Mouse (Mus musculus) left cerebral cortex, postnatal 25 days (tissue): Measurements from ENCODE around the gene Cdkn1b. TPM values are rescaled to one million over a fixed set of nuclear protein-coding genes. Genes with fewer than 3 reads are reported as not detected.
A peak's percentile ranks its signal among the peaks of the same experiment; 100 is the strongest.

ENCODE experiments used
- DNase-seq, 2 experiments: peaks; one replicate each; pipeline ENCODE4 v3.0.0; 2022; ENCODE audit warnings: low spot score in 2 of 2, mixed read lengths in 1 of 2
- intact Hi-C: fragments of 180-260 bp; cut with DNase I; formaldehyde crosslinking; loops from one replicate; pipeline ENCODE4 v1.15.1; 2025
- total RNA-seq, 2 experiments: library from RNA; stranded (reverse); gene quantifications; 2 replicates each; pipeline ENCODE4 v1.2.3; 2021

Cdkn1b gene
- total RNA-seq, 2 experiments from 2014 or later, result 40.3 to 43.2 TPM

DNA sequence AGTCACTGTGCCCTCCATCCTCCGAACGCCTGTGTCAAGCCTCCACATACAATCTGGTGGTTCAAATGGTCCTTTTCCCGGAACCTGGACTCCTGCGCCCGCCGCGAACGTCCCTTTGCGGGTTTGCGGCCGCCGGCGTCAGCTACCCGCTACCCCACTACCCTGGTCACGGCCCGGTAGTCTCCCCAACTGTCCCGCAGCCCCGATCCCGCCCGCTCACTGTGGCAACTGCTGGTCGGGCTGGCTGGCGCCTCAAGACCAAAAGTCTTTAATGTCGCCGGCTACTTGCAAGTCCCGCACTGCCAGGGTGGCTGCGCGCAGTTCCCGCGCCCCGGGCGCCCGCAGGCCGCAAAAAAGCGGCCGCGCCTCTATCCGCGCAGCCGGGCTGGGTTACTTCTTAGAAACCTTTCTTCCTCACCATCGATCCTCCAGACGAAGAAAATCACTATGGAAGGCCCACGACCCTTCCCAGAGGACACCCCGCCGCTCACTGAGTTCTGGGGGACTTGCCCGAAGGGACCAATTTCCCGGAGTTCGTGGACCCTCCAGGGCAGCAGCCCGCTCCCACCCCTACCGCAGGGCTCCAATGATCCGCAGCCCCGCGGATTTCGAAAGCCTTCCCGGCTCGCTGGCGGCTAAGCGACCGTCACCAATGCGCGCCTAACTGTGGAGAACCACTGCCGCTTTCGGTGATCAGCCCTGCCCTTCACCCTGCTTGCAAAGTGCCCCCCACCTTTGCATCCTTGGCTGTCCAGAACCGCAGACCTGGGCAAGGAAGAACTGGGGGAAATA, 6.8 kb downstream of the Cdkn1b start:
- intact Hi-C loops, result no loop called here

DNA sequence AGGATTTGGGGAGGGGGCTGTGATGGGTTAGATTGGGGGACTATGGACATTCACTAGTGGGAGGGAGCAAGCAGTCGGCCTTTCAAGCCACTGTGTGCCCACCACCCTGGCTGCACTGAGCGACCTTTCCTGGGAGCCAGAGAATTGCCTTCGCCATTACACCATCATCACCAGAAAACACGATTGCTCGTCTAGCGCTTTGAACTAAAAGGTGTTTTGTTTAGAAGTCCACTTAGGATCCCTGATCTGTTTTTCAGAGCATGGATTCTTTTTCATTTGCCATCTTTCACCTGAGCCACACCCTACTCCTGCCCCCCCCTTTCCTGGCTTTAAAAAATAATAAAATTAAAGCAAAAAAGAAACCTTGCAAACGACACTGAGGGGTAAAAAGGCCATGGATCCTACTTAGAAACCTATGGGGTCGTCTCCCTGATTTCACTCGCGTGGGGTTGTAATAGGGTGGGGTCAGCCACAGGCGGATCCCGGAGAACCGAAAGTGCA, 7.4 kb downstream of the Cdkn1b start:
- intact Hi-C loops, result loop anchor here (1.0 kb wide), 1 partner anchor 7 kb away; the partner anchor contains the start of gene Cdkn1b

More for the DNA sequence above, 6.8 kb downstream of the Cdkn1b start:
- DNase-seq, result peak; percentile 36 to 40

DNA sequence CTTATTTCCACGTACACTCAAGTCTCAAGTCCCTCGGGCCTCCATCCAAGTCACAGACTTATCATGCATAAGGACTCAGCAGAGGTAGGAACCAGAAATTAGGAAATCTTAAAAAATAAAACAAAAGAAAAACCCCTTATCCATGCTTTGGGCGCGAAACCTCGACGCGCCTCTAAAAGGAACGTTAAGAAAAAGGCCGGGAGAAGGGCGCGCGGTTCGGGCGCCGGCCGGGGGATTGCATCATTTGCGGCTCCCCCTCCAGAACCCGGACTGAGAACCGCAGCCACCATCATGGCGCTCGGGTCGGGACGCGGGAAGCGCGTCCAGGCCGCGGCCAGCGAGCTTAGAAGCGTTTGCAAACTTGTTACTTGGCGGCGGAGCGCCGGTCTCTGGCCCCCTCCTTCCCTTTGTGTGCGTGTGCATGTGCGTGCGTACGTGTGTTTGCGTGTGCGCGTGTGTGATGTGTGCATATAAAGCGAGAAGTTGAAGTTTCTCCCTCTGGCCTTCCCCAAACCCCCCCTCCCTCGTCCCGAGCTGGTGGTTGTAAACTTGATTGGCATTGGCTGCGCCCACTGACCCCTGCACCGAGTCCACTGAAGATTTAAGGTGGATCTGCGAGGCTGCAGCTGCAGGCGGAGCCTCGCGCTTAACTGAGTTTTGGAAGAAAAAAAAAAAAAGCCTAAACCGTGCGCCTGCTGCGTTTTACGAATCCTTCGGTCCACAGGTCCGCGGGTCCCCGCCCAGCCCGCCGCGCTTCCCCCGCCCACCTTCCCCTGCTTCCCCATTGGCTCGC, 8.1 kb downstream of the Cdkn1b start:
- intact Hi-C loops, result loop anchor here (1.0 kb wide), 1 partner anchor 8 kb away; the partner anchor contains the start of gene Cdkn1b
- peak; percentile 54 to 65 for DNase-seq

More for the DNA sequence above, 7.4 kb downstream of the Cdkn1b start:
- DNase-seq, result no peak

GRCm38 (mm10) chr6:134928889-134929310, 8.7 kb downstream of the Cdkn1b start:
- intact Hi-C loops, result loop anchor here (1.0 kb wide), 1 partner anchor 9 kb away; the partner anchor contains the start of gene Cdkn1b

GRCm38 (mm10) chr6:134929926-134930325, 9.7 kb downstream of the Cdkn1b start:
- intact Hi-C loops, result no loop called here
- DNase-seq, result no peak

More at GRCm38 (mm10) chr6:134928889-134929310, 8.7 kb downstream of the Cdkn1b start:
- no peak for DNase-seq

DNA sequence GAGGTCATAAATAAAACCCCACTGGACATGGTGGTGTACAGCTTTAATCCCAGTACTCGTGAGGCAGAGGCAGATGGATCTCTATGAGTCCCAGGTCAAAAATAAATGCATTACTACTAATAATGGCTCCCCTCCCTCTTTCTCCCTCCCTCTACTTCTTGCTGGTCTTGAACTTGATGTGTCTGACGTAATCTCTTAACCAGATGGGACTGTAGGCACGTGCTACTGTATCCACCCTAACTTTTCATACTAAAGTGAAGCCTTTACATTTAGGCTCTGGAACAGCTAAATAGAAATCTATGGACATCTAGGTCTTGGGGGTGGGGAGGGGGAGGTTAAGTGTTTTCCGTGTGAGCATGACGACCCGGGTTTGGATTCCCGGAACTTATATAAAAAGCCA, 10.2 kb downstream of the Cdkn1b start:
- DNase-seq, result no peak
- intact Hi-C loops, result no loop called here

- no peak for DNase-seq
- intact Hi-C loops, result no loop called here
Measured at GRCm38 (mm10) chr6:134931146-134931545, 10.9 kb downstream of the Cdkn1b start.

DNA sequence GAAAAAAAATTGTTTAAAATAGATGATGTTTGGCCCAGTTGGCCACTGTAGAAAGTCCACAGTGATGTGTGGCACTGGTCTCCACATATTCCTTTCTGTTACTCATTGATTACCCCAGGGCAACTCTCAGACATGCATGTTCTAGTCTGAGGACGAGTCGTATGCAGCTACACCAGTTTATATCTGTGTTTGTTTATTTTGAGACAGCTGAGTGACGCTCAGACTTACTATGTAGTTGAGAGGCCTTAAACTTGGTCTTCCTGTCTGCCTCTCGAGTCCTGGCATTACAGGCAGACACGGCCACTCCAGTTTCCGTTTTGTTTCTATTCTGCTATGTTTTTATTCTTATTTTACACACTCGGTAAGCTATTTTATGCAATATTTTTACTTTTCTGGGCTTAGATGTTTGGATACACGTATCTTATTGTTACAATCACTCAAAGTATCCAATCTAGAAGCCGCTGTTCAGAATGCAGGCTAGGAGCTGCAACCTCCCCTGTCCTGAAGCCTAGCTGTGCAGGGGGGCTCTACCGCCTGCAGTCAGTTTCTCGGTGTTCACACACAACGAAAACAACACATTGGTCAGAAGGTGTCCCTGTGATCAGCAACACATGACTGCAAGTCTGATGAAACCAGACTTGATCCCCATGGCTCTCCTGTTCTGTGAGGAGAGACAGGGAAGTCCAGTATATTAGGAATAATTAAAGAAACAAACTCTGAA, 12.4 kb downstream of the Cdkn1b start:
- intact Hi-C loops, result no loop called here

DNA sequence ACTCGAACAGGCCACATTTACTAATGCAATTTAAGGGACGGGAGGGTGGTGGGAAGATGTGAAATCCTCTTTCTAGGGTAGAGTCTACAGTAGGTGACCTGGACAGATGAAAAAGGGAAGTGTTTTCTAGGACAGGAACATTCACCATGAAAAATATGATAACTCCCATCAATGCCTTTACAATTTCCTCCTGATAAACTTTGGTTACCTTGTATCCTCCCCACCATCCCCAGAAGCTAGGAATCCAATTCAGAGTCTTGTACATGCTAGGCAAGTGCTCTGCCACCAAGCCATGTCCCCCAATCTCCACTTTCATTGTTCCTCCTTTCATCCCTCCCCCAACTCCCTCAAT, 13.0 kb downstream of the Cdkn1b start:
- no peak for DNase-seq
- intact Hi-C loops, result no loop called here

More for the DNA sequence above, 12.4 kb downstream of the Cdkn1b start:
- DNase-seq, result no peak

DNA sequence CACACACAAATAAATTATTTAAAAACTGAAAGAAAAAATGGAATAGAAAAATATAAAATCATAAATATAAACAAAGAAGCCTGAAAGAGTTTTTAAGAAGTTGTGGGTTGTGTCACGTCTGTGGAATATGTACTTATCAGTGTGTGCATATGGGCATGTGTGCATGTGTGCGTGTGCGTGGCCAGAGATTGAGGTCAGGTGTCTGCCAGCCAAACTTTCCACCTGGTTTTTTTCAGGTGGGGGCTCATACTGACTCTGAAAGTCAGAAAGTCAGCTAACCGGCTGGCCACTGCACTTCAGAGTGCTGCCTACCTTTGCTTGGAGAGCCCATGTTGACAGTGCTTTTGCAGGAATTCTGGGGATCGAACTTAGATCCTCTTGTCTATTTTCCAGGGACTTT, 14.1 kb downstream of the Cdkn1b start:
- no peak for DNase-seq
- intact Hi-C loops, result no loop called here

GRCm38 (mm10) chr6:134939781-134940180, 19.6 kb downstream of the Cdkn1b start:
- intact Hi-C loops, result loop anchor here (10.0 kb wide), 1 partner anchor 515 kb away; no protein-coding TSS in a partner anchor
- no peak for DNase-seq

GRCm38 (mm10) chr6:134943759-134944407, 23.7 kb downstream of the Cdkn1b start:
- DNase-seq, result no peak
- intact Hi-C loops, result loop anchor here (10.0 kb wide), 1 partner anchor 519 kb away; no protein-coding TSS in a partner anchor

- no peak for DNase-seq
- intact Hi-C loops, result loop anchor here (2.0 to 10.0 kb wide), 3 partner anchors 83 to 521 kb away; no protein-coding TSS in a partner anchor
Measured at GRCm38 (mm10) chr6:134946054-134946453, 25.9 kb downstream of the Cdkn1b start.

DNA sequence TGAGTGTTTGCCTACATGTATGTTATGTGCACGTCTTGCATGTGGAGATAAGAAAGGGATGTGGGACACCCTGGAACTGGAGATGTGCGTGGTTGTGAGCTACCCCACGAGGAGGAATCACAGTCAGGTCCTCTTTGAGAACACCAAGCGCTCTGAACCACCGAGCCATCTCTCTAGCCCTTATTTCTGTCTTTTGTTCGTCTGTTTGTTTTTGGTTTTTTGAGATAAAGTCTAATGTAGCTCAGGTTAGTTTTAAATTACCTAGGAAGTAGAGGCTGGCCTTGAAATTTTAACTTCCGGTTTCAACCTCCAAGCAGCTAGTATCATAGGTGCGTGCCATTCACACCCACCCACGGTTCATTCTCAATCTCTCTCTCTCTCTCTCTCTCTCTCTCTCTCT, 26.7 kb downstream of the Cdkn1b start:
- intact Hi-C loops, result loop anchor here (2.0 to 10.0 kb wide), 3 partner anchors 84 to 522 kb away; no protein-coding TSS in a partner anchor
- no peak for DNase-seq

DNA sequence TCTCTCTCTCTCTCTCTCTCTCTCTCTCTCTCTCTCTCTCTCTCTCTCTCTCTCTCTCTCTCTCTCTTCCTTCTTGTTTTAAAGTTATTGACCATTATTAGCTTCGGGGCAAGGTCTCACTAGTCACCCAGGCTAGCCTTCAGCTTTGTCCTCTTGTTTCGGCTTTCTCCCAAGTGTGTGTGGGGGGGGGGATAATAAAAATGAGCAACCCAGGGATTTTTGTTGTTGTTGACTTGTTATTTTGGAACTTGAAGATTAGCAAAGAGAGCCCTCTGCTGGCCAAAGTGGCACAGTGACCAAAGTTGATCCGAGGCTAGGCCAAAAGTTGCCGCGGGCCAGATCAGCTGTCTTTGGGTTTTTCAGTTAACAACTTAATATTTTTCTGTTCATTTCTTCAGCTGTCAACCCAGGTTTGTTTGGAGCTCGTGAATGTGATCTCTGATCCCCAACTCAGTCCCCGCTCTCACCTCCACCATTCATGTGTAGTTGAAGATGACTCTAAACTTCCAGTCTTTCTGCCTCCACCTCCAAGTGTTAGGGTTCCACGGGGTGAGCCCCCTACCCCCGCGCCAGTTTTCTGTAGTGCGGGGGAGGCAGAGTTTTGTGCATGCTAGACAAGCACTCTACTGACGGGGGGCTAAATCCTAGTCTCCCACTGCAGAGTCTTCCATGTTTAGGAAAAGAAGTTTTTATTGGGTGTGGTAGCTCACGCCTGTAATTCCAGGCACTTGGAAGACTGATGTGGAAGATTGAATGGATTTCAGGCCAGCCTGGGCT, 27.3 kb downstream of the Cdkn1b start:
- DNase-seq, result peak; percentile 52 to 62
- intact Hi-C loops, result loop anchor here (2.0 to 10.0 kb wide), 3 partner anchors 85 to 523 kb away; no protein-coding TSS in a partner anchor

DNA sequence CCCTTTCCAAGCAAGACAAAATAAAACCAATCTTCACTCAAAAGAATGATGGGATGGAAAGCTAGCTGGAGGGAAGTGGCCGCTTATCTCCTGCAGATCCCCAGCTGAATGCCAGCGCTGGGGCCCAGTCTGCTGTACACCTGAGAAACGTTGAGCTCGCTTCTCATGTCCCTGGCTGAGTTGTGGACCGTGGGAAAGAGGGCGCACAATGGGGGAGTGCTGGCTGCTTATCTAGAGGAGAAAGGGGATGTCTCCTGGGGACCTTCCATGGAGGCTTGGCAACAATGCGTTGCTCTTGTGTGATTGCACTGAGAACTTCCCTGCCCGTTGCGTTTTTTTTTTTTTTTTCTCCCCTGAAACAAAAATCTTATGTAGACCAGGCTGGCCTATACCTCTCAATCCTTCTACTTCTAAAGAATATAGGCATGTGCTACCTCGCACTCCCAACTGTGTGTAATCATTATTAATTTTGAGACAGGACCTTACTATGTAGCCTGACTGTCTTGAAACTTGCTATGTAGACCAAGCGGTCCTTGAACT, 28.4 kb downstream of the Cdkn1b start:
- intact Hi-C loops, result loop anchor here (10.0 kb wide), 1 partner anchor 524 kb away; no protein-coding TSS in a partner anchor

GRCm38 (mm10) chr6:134949241-134949640, 29.0 kb downstream of the Cdkn1b start:
- intact Hi-C loops, result loop anchor here (10.0 kb wide), 1 partner anchor 524 kb away; no protein-coding TSS in a partner anchor
- no peak for DNase-seq

More for the DNA sequence above, 28.4 kb downstream of the Cdkn1b start:
- no peak for DNase-seq

DNA sequence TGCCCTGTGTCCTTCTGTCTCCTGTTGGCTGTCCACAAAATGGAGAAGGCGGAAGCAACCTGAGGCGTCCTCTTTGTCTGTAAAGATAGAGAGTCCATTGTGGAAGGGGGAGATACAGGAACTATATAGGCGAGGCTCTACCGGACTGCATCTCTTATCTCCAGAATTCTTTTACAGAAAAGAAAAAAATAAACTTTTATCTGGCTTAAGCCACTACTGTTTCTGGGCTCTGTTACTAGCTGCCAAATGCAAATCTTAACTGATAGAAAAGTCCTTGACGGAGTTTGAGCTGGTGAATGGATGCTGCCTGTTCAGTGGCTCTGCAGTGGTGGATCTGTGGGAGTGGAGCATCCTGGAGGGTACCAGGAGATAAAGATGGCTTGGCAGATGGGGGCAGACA, 31.2 kb downstream of the Cdkn1b start:
- DNase-seq, result no peak
- intact Hi-C loops, result no loop called here
